Mouse (Mus musculus): ENCODE measurements at regions not wholly inside any gene's neighbourhood (a gene's known extent, or its start where the extent isn't known, plus 50 kb on each side); places are given as distances from the start of the nearest gene placed in this dataset.

DNA sequence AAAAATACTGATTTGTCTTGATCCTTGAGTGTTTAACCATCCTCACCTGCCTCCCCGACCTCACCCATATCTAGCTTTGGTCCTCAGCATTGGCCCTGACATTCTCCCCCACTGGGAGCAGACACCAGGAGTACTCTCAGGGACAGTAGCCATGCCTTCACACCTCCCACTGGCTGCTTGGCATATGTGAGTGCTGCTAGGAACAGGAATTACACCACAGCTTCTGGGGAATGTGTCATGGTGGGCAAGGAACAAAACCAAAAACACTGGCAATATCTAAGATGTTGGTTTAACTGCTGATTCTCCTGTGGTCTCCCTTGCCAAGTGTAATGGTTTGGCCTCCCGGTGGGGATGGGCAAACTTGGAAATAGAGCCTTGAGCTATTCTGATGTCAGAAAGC lies 248.6 kb downstream of the Tle3 start:
- no peak for TF ChIP-seq EP300 (IDR thresholded peaks at IDR 0.05; ENCODE audit: low read depth)
- no peak for TF ChIP-seq CTCF (IDR thresholded peaks at IDR 0.05; ENCODE audit: low read depth)
